Mouse (Mus musculus): ENCODE measurements at regions not wholly inside any gene's neighbourhood (a gene's known extent, or its start where the extent isn't known, plus 50 kb on each side); places are given as distances from the start of the nearest gene placed in this dataset.

- in situ Hi-C loops (cut with MboI; ENCODE audit: low sequenced_read_pairs in 2 of 2, unreplicated experiment in 2 of 2), result no loop called here
- TF ChIP-seq HCFC1 (IDR thresholded peaks at IDR 0.05; ENCODE audit: borderline replicate concordance, insufficient read depth, low read length), result no peak
- TF ChIP-seq ZNF384 (IDR thresholded peaks at IDR 0.05; ENCODE audit: low read depth, low read length), result no peak
- no peak for TF ChIP-seq CHD2 (IDR thresholded peaks at IDR 0.05; ENCODE audit: low read depth, low read length)
- no peak for TF ChIP-seq MAFK (IDR thresholded peaks at IDR 0.05; ENCODE audit: insufficient read depth, low read depth, low read length)
- TF ChIP-seq ZC3H11A (IDR thresholded peaks at IDR 0.05; ENCODE audit: borderline replicate concordance, low read depth, low read length), result no peak
- DNase-seq (ENCODE audit: low read depth, low spot score), result no peak
- Histone ChIP-seq H3K9me3 (ENCODE audit: control insufficient read depth, insufficient read depth, low read depth, low read length) (no peaks in the 10 kb centered on the region), H3K9ac (ENCODE audit: insufficient read depth, low read depth, low read length, poor library complexity, severe bottlenecking) (no peak overlapping the region), H3K4me1 (ENCODE audit: control insufficient read depth in 2 of 2, insufficient read depth in 2 of 2, low read length in 2 of 2, poor library complexity in 1 of 2) (no peaks in the 10 kb centered on the region), H3K4me3 (ENCODE audit: insufficient read depth in 1 of 2, low read depth in 1 of 2, low read length in 2 of 2, poor library complexity in 1 of 2, severe bottlenecking in 1 of 2) (no peak overlapping the region), H3K27ac (ENCODE audit: insufficient read depth, low read depth, low read length, poor library complexity, severe bottlenecking) (no peak overlapping the region), H3K36me3 (ENCODE audit: control insufficient read depth, insufficient read depth, low read length, poor library complexity, severe bottlenecking) (no peaks in the 10 kb centered on the region)
These were observed 244.6 kb upstream of the Tram1l1 start for GRCm38 (mm10) chr3:124075974-124076606.

GRCm38 (mm10) chr3:124092404-124093121 lies 228.1 kb upstream of the Tram1l1 start:
- DNase-seq (ENCODE audit: low read depth, low spot score), result no peak
- Histone ChIP-seq H3K36me3 (ENCODE audit: control insufficient read depth, insufficient read depth, low read length, poor library complexity, severe bottlenecking) (no peaks in the 10 kb centered on the region), H3K27ac (ENCODE audit: insufficient read depth, low read depth, low read length, poor library complexity, severe bottlenecking) (no peak overlapping the region), H3K4me1 (ENCODE audit: control insufficient read depth in 2 of 2, insufficient read depth in 2 of 2, low read length in 2 of 2, poor library complexity in 1 of 2) (no peaks in the 10 kb centered on the region), H3K9ac (ENCODE audit: insufficient read depth, low read depth, low read length, poor library complexity, severe bottlenecking) (no peak overlapping the region), H3K9me3 (ENCODE audit: control insufficient read depth, insufficient read depth, low read depth, low read length) (no peaks in the 10 kb centered on the region), H3K4me3 (ENCODE audit: insufficient read depth in 1 of 2, low read depth in 1 of 2, low read length in 2 of 2, poor library complexity in 1 of 2, severe bottlenecking in 1 of 2) (no peak overlapping the region)
- TF ChIP-seq CHD2 (IDR thresholded peaks at IDR 0.05; ENCODE audit: low read depth, low read length), result no peak
- TF ChIP-seq MAFK (IDR thresholded peaks at IDR 0.05; ENCODE audit: insufficient read depth, low read depth, low read length), result no peak
- TF ChIP-seq HCFC1 (IDR thresholded peaks at IDR 0.05; ENCODE audit: borderline replicate concordance, insufficient read depth, low read length), result no peak
- in situ Hi-C loops (cut with MboI; ENCODE audit: low sequenced_read_pairs in 2 of 2, unreplicated experiment in 2 of 2), result no loop called here

- in situ Hi-C loops (cut with MboI; ENCODE audit: low sequenced_read_pairs in 2 of 2, unreplicated experiment in 2 of 2), result no loop called here
- H3K27ac ChIP-seq (ENCODE audit: insufficient read depth, low read depth, low read length, poor library complexity, severe bottlenecking), result no peak overlapping the region
- no peaks in the 10 kb centered on the region for H3K36me3 ChIP-seq (ENCODE audit: control insufficient read depth, insufficient read depth, low read length, poor library complexity, severe bottlenecking)
- no peaks in the 10 kb centered on the region for H3K4me1 ChIP-seq (ENCODE audit: control insufficient read depth in 2 of 2, insufficient read depth in 2 of 2, low read length in 2 of 2, poor library complexity in 1 of 2)
- no peak for DNase-seq (ENCODE audit: low read depth, low spot score)
- no peak overlapping the region for H3K9ac ChIP-seq (ENCODE audit: insufficient read depth, low read depth, low read length, poor library complexity, severe bottlenecking)
- no peaks in the 10 kb centered on the region for H3K9me3 ChIP-seq (ENCODE audit: control insufficient read depth, insufficient read depth, low read depth, low read length)
- TF ChIP-seq HCFC1 (IDR thresholded peaks at IDR 0.05; ENCODE audit: borderline replicate concordance, insufficient read depth, low read length), result no peak
- no peak for TF ChIP-seq MAFK (IDR thresholded peaks at IDR 0.05; ENCODE audit: insufficient read depth, low read depth, low read length)
- no peak for TF ChIP-seq ZC3H11A (IDR thresholded peaks at IDR 0.05; ENCODE audit: borderline replicate concordance, low read depth, low read length)
- no peak for TF ChIP-seq ZNF384 (IDR thresholded peaks at IDR 0.05; ENCODE audit: low read depth, low read length)
- no peak for TF ChIP-seq CHD2 (IDR thresholded peaks at IDR 0.05; ENCODE audit: low read depth, low read length)
- no peak overlapping the region for H3K4me3 ChIP-seq (ENCODE audit: insufficient read depth in 1 of 2, low read depth in 1 of 2, low read length in 2 of 2, poor library complexity in 1 of 2, severe bottlenecking in 1 of 2)
These were observed 206.7 kb upstream of the Tram1l1 start for GRCm38 (mm10) chr3:124113995-124114394.

DNA sequence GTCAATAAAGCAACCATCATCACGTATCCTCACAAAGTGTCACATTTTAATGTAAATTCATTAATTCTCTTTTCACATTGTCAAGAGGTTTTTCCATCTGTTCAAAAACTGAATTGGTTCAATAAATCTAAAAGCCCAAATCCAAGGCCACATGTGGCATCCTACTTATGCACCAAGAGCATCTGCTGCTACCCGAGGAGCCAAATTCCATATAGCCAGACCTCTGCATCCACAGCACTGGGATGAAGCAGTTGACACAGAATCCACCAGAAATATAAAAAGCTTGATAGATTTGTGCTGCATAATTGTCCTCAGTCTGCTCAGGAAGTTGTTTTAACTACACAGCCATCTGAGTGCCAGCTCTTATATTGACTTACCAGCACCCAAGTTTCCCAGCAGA lies 164.4 kb upstream of the Tram1l1 start:
- Histone ChIP-seq H3K27ac (ENCODE audit: insufficient read depth, low read depth, low read length, poor library complexity, severe bottlenecking) (no peak overlapping the region), H3K36me3 (ENCODE audit: control insufficient read depth, insufficient read depth, low read length, poor library complexity, severe bottlenecking) (no peaks in the 10 kb centered on the region), H3K9me3 (ENCODE audit: control insufficient read depth, insufficient read depth, low read depth, low read length) (no peaks in the 10 kb centered on the region), H3K4me3 (ENCODE audit: insufficient read depth in 1 of 2, low read depth in 1 of 2, low read length in 2 of 2, poor library complexity in 1 of 2, severe bottlenecking in 1 of 2) (no peak overlapping the region), H3K4me1 (ENCODE audit: control insufficient read depth in 2 of 2, insufficient read depth in 2 of 2, low read length in 2 of 2, poor library complexity in 1 of 2) (no peaks in the 10 kb centered on the region), H3K9ac (ENCODE audit: insufficient read depth, low read depth, low read length, poor library complexity, severe bottlenecking) (no peak overlapping the region)
- no peak for DNase-seq (ENCODE audit: low read depth, low spot score)
- TF ChIP-seq MAFK (IDR thresholded peaks at IDR 0.05; ENCODE audit: insufficient read depth, low read depth, low read length), result no peak
- no peak for TF ChIP-seq CHD2 (IDR thresholded peaks at IDR 0.05; ENCODE audit: low read depth, low read length)
- no peak for TF ChIP-seq HCFC1 (IDR thresholded peaks at IDR 0.05; ENCODE audit: borderline replicate concordance, insufficient read depth, low read length)
- no peak for TF ChIP-seq ZC3H11A (IDR thresholded peaks at IDR 0.05; ENCODE audit: borderline replicate concordance, low read depth, low read length)
- TF ChIP-seq ZNF384 (IDR thresholded peaks at IDR 0.05; ENCODE audit: low read depth, low read length), result no peak
- in situ Hi-C loops (cut with MboI; ENCODE audit: low sequenced_read_pairs in 2 of 2, unreplicated experiment in 2 of 2), result no loop called here
